Mouse (Mus musculus) forebrain, embryonic 11.5 days (tissue): ENCODE data around the gene Tbc1d13. TPM values are rescaled to one million over a fixed set of nuclear protein-coding genes. Genes with fewer than 3 reads are reported as not detected.
"Not testable (repeated sequence)": the region's sequence is repeated elsewhere in the genome, so short reads cannot be mapped to it uniquely, and the experiment has no call there.

Experiments
- ATAC-seq: fragments of 200-750 bp; cut with Nextera tagmentation; replicated peaks from 2 replicates; pipeline ENCODE4 v1.8.0; 2017; ENCODE audit warnings: moderate TSS enrichment; ENCODE audit not compliant: low FRiP score
- DNase-seq: peaks from one replicate; pipeline ENCODE4 v3.0.0-alpha.2; 2017; ENCODE audit warnings: low spot score
- H3K27ac ChIP-seq: fragments of 300-500 bp; sonication (generic); 2 replicates; pipeline ENCODE4 v1.5.1; 2014; ENCODE audit warnings: low read depth, low read length
- H3K27me3 ChIP-seq: fragments of 300-500 bp; sonication (generic); 2 replicates; pipeline ENCODE4 v1.6.1; 2014; ENCODE audit warnings: mild to moderate bottlenecking, low read length, mixed read lengths; ENCODE audit not compliant: control insufficient read depth, insufficient read depth
- H3K36me3 ChIP-seq: fragments of 300-500 bp; sonication (generic); 2 replicates; pipeline ENCODE4 v1.6.1; 2014; ENCODE audit warnings: mild to moderate bottlenecking, low read length, moderate library complexity, mixed read lengths; ENCODE audit not compliant: control insufficient read depth, insufficient read depth
- H3K4me1 ChIP-seq: fragments of 300-500 bp; sonication (generic); replicated peaks from 2 replicates; pipeline ENCODE4 v1.6.1; 2014; ENCODE audit warnings: low read length, mixed read lengths; ENCODE audit not compliant: control insufficient read depth, insufficient read depth
- H3K4me2 ChIP-seq: fragments of 300-500 bp; sonication (generic); 2 replicates; pipeline ENCODE4 v1.6.1; 2014; ENCODE audit warnings: low read depth, mild to moderate bottlenecking, low read length, moderate library complexity, mixed read lengths; ENCODE audit not compliant: severe bottlenecking
- H3K4me3 ChIP-seq: fragments of 300-500 bp; sonication (generic); 2 replicates; pipeline ENCODE4 v1.5.1; 2014; ENCODE audit warnings: low read depth, low read length
- H3K9ac ChIP-seq: fragments of 300-500 bp; sonication (generic); 2 replicates; pipeline ENCODE4 v1.6.1; 2014; ENCODE audit warnings: low read length
- H3K9me3 ChIP-seq: fragments of 300-500 bp; sonication (generic); 2 replicates; pipeline ENCODE4 v1.6.1; 2016; ENCODE audit warnings: low read length, mixed read lengths; ENCODE audit not compliant: control insufficient read depth
- WGBS: fragments of 180-500 bp; shearing (Covaris S2); extraction: QIAGEN DNeasy Blood & Tissue Kit; methylation state at CpG from one replicate; pipeline ENCODE4 v1.1.7; 2014; 5-methylcytosine and 5-hydroxymethylcytosine counted together
- polyA plus RNA-seq: library from polyadenylated mRNA; unstranded; fragments of >200 nt; fragmentation: Nextera tagmentation; extraction: Ambion mirVana; gene quantifications from 2 replicates; pipeline ENCODE4 v1.2.1, GENCODE M21; 2014

Gene Tbc1d13
- polyA plus RNA-seq, 1 experiment from 2014 or later = 11.6 TPM

DNA sequence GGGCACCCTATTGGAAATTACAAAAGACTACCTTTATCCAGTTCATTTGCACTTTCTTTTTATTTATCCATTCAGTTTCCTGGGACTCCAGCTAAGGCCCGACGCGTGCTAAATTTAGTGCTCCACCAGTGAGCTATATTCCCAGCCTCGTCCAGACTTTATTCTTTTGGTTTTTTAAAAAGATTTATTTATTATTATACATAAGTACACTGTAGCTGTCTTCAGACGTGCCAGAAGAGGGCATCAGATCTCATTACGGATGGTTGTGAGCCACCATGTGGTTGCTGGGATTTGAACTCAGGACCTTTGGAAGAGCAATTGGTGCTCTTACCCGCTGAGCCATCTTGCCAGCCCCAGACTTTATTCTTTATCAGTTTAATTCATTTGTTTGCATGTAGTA lies 45.2 kb downstream of the Tbc1d13 start:
- H3K27me3 ChIP-seq, H3K9me3 ChIP-seq, DNase-seq, H3K9ac ChIP-seq, H3K4me1 ChIP-seq, H3K27ac ChIP-seq: not testable (repeated sequence)
- 44% methylated on average over 7 of the region's 7 CpGs for WGBS
- Histone ChIP-seq H3K4me3 (peak overlapping the region; percentile 80; the same call in 1 of the 2 replicates), H3K4me2 (peak overlapping the region; percentile 84; the same call in 1 of the 2 replicates), H3K36me3 (peaks cover 14% of the 10 kb centered on the region)
- ATAC-seq = peak; percentile 40; the same call in 1 of the 2 replicates

GRCm38 (mm10) chr2:30182424-30182823 lies 48.9 kb downstream of the Tbc1d13 start:
- H3K9me3 ChIP-seq = no peaks in the 10 kb centered on the region
- H3K4me1 ChIP-seq = peaks cover 3% of the 10 kb centered on the region; the same call in 1 of the 2 replicates
- no peaks in the 10 kb centered on the region for H3K27me3 ChIP-seq
- H3K27ac ChIP-seq = no peak overlapping the region
- ATAC-seq (no peak), DNase-seq (no peak)
- no peaks in the 10 kb centered on the region for H3K36me3 ChIP-seq
- H3K4me2 ChIP-seq = no peak overlapping the region
- 88% methylated on average over 2 of the region's 2 CpGs for WGBS
- H3K4me3 ChIP-seq = no peak overlapping the region
- no peak overlapping the region for H3K9ac ChIP-seq

DNA sequence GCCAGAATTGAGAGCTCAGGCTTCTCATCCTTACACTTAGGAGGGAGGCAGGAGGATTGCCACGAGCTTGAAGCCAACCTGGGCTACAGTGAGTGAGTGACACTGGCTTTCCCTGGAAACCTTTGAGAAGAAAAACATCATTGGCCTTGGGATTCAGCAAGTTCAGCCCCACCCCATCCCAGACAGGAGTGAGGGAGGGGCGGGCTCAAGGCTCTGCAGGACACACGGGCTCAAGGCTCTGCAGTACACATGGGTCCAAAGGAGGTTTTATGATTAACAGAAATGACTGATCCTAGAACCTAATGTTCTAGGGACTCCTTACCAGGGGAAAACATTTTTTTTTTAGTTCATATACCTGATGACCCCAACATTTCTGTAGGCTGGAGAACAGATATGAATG lies 50.2 kb downstream of the Tbc1d13 start:
- H3K9me3 ChIP-seq = no peaks in the 10 kb centered on the region
- H3K27ac ChIP-seq = no peak overlapping the region
- no peaks in the 10 kb centered on the region for H3K27me3 ChIP-seq
- WGBS = 77% methylated on average over 3 of the region's 3 CpGs
- no peak overlapping the region for H3K4me3 ChIP-seq
- H3K36me3 ChIP-seq = no peaks in the 10 kb centered on the region
- DNase-seq (no peak), ATAC-seq (no peak)
- no peaks in the 10 kb centered on the region for H3K4me1 ChIP-seq
- no peak overlapping the region for H3K9ac ChIP-seq
- no peak overlapping the region for H3K4me2 ChIP-seq

- Histone ChIP-seq H3K4me3 (no peak overlapping the region), H3K4me2 (no peak overlapping the region), H3K9ac (no peak overlapping the region), H3K4me1 (no peaks in the 10 kb centered on the region), H3K9me3 (no peaks in the 10 kb centered on the region), H3K27ac (no peak overlapping the region), H3K36me3 (no peaks in the 10 kb centered on the region), H3K27me3 (no peaks in the 10 kb centered on the region)
- 89% methylated on average over 6 of the region's 6 CpGs for WGBS
- DNase-seq (no peak), ATAC-seq (no peak)
These were observed 51.7 kb downstream of the Tbc1d13 start for GRCm38 (mm10) chr2:30185276-30185675.

GRCm38 (mm10) chr2:30185681-30186080 lies 52.1 kb downstream of the Tbc1d13 start:
- 84% methylated on average over 3 of the region's 3 CpGs for WGBS
- H3K4me2 ChIP-seq = no peak overlapping the region
- no peak overlapping the region for H3K9ac ChIP-seq
- no peaks in the 10 kb centered on the region for H3K36me3 ChIP-seq
- DNase-seq (no peak), ATAC-seq (no peak)
- H3K4me1 ChIP-seq = no peaks in the 10 kb centered on the region
- H3K27me3 ChIP-seq = no peaks in the 10 kb centered on the region
- H3K27ac ChIP-seq = no peak overlapping the region
- H3K9me3 ChIP-seq = no peaks in the 10 kb centered on the region
- H3K4me3 ChIP-seq = no peak overlapping the region

DNA sequence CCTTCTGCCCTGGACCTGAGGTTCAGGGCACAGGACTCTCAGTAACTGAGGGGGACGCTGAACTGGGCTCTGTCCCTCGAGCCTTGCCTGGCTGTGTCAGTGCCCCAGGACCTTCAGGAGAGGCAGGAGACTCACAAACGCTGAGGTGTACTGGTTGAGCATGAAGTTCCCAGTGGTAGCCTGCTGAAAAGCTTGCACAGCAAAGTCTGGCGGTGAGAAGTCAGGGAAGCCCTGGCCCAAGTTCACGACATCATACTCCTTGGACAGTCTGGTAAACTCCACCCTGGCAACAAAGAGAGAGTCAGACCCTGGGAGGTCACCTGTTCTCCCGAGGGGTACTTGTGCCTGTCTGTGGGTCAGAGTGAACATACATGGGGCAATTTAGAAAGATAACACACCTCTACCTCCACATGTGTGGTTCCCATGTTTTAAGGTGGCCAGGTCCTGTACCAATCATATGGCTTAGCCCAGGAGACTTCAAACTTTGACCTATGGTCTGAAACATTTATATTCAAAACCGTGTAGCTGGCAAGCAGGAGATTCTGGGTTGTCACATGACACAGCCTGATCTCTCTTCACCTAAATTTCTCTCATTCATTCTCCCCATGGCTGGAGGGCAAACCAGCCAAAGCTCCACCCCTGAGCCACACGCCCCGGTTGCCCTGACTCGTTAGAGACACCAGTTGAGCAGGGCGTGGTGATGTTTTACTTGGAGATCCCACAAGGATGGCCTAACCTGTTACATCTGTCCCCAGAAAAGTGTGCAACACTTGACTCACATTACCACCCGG lies 58.4 kb downstream of the Tbc1d13 start:
- no peaks in the 10 kb centered on the region for H3K9me3 ChIP-seq
- H3K9ac ChIP-seq = no peak overlapping the region
- H3K4me1 ChIP-seq = no peaks in the 10 kb centered on the region
- H3K4me2 ChIP-seq = no peak overlapping the region
- no peaks in the 10 kb centered on the region for H3K36me3 ChIP-seq
- WGBS = 91% methylated on average over 12 of the region's 12 CpGs
- no peak overlapping the region for H3K27ac ChIP-seq
- H3K4me3 ChIP-seq = no peak overlapping the region
- DNase-seq (no peak), ATAC-seq (no peak)
- H3K27me3 ChIP-seq = no peaks in the 10 kb centered on the region

DNA sequence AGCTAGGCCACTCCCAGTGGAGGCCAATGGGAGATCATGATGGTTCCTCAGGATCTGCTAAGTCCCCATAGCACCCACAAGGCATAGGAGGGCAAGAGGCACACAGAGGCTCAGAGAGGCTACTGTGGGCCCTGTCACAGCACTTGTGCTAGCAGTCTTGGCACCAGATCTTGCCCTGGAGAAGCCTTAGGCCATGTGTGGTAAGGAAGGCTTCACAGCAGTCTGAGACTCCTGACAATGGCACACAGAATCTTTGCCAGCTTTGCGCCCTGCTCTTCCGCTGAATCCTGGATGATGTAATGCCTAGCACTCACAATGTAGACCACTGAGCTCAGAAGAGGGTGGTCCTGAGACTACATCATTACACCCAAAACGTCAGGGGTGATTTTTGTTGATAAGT lies 61.1 kb downstream of the Tbc1d13 start:
- no peak overlapping the region for H3K27ac ChIP-seq
- no peak for DNase-seq
- no peaks in the 10 kb centered on the region for H3K27me3 ChIP-seq
- no peaks in the 10 kb centered on the region for H3K36me3 ChIP-seq
- ATAC-seq = no peak
- H3K4me1 ChIP-seq = no peaks in the 10 kb centered on the region
- no peak overlapping the region for H3K4me2 ChIP-seq
- no peak overlapping the region for H3K9ac ChIP-seq
- WGBS = 85% methylated on average over 3 of the region's 3 CpGs
- H3K9me3 ChIP-seq = no peaks in the 10 kb centered on the region
- no peak overlapping the region for H3K4me3 ChIP-seq

DNA sequence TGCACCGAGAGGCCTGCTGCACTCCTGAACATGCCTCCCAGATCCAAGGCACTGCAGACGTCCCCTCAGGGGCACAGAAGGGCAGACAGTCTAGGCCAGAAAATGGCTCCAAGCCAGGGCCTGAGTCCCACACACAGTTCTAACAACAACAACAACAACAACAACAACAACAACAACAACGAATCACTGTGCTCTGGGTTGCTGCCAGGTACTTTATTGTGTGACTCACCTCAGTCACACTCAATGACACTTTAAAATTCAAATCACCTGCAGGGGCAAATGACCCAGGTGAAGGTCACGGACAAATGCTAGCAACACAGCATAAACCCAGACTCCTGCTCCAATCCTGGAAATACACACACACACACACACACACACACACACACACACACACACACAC lies 64.5 kb downstream of the Tbc1d13 start:
- H3K27me3 ChIP-seq = no peaks in the 10 kb centered on the region
- WGBS = 74% methylated on average over 4 of the region's 4 CpGs
- no peak overlapping the region for H3K4me2 ChIP-seq
- no peak for ATAC-seq
- DNase-seq = no peak
- no peaks in the 10 kb centered on the region for H3K4me1 ChIP-seq
- no peak overlapping the region for H3K27ac ChIP-seq
- no peaks in the 10 kb centered on the region for H3K9me3 ChIP-seq
- no peaks in the 10 kb centered on the region for H3K36me3 ChIP-seq
- no peak overlapping the region for H3K4me3 ChIP-seq
- H3K9ac ChIP-seq = no peak overlapping the region

DNA sequence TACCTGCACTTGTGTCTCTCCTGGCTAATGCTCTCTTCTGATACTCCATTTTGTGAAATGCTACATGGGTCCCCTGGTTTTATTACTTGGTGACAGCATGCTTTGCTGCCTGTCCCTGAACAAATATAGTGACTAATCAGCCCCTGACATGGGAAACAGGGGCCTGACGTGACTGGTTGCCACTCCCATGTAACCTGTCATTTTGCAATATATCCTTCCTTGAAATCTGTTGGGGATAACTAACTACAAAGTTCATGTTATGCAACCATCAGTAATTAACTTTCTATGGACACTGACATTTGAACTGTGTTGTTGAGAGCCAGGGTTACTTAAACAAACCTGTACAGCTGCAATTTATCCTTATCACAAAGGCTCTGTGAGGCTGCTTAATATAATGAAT lies 66.4 kb downstream of the Tbc1d13 start:
- 79% methylated on average over 1 of the region's 1 CpGs for WGBS
- H3K27me3 ChIP-seq = no peaks in the 10 kb centered on the region
- H3K27ac ChIP-seq = no peak overlapping the region
- no peaks in the 10 kb centered on the region for H3K36me3 ChIP-seq
- H3K9ac ChIP-seq = no peak overlapping the region
- no peak overlapping the region for H3K4me3 ChIP-seq
- ATAC-seq = no peak
- no peak for DNase-seq
- H3K4me2 ChIP-seq = no peak overlapping the region
- no peaks in the 10 kb centered on the region for H3K9me3 ChIP-seq
- H3K4me1 ChIP-seq = no peaks in the 10 kb centered on the region; the same call in 1 of the 2 replicates
